Mouse (Mus musculus) midbrain, postnatal 0 days (tissue): ENCODE results near the gene Dok5. TPM values are rescaled to one million over a fixed set of nuclear protein-coding genes. Genes with fewer than 3 reads are reported as not detected.

Experiments used
- ATAC-seq: fragments of 200-750 bp; cut with Nextera tagmentation; 2 replicates; pipeline ENCODE4 v1.8.0; 2017; ENCODE audit warnings: moderate number of reproducible peaks, mild to moderate bottlenecking, moderate TSS enrichment, moderate library complexity; ENCODE audit not compliant: low FRiP score
- DNase-seq: peaks from one replicate; pipeline ENCODE4 v3.0.0-alpha.2; 2015; ENCODE audit warnings: low spot score
- H3K27ac ChIP-seq: fragments of 300-500 bp; sonication (generic); 2 replicates; pipeline ENCODE4 v1.5.1; 2014; ENCODE audit warnings: low read depth, mild to moderate bottlenecking, low read length, mixed read lengths
- H3K27me3 ChIP-seq: fragments of 300-500 bp; sonication (generic); 2 replicates; pipeline ENCODE4 v1.6.1; 2014; ENCODE audit warnings: low read length, control low read depth, mixed read lengths; ENCODE audit not compliant: insufficient read depth
- H3K36me3 ChIP-seq: fragments of 300-500 bp; sonication (generic); 2 replicates; pipeline ENCODE4 v1.6.1; 2014; ENCODE audit warnings: low read length, control low read depth, mixed read lengths; ENCODE audit not compliant: insufficient read depth
- H3K4me1 ChIP-seq: fragments of 300-500 bp; sonication (generic); 2 replicates; pipeline ENCODE4 v1.6.1; 2014; ENCODE audit warnings: mild to moderate bottlenecking, control low read depth, antibody characterized with exemption, low read length, mixed read lengths; ENCODE audit not compliant: insufficient read depth
- H3K4me2 ChIP-seq: fragments of 300-500 bp; sonication (generic); 2 replicates; pipeline ENCODE4 v1.6.1; 2014; ENCODE audit warnings: low read depth, mild to moderate bottlenecking, low read length, mixed read lengths; ENCODE audit not compliant: poor library complexity, severe bottlenecking
- H3K4me3 ChIP-seq: fragments of 300-500 bp; sonication (generic); 2 replicates; pipeline ENCODE4 v1.5.1; 2014; ENCODE audit warnings: low read depth, mild to moderate bottlenecking, low read length, moderate library complexity
- H3K9ac ChIP-seq: fragments of 300-500 bp; sonication (generic); replicated peaks from 2 replicates; pipeline ENCODE4 v1.6.1; 2014; ENCODE audit warnings: mild to moderate bottlenecking, low read length, moderate library complexity, mixed read lengths; ENCODE audit not compliant: poor library complexity, severe bottlenecking
- H3K9me3 ChIP-seq: fragments of 300-500 bp; sonication (generic); 2 replicates; pipeline ENCODE4 v1.6.1; 2016; ENCODE audit warnings: low read length, control low read depth
- CTCF ChIP-seq: IDR thresholded peaks from 2 replicates; pipeline ENCODE4 v1.5.1; 2016; ENCODE audit warnings: antibody characterized with exemption, mild to moderate bottlenecking
- WGBS: fragments of 180-500 bp; shearing (Covaris S2); extraction: QIAGEN DNeasy Blood & Tissue Kit; methylation state at CpG from one replicate; pipeline ENCODE4 v1.1.7; 2014; 5-methylcytosine and 5-hydroxymethylcytosine counted together
- polyA plus RNA-seq: library from polyadenylated mRNA; unstranded; fragments of >200 nt; fragmentation: Nextera tagmentation; extraction: Ambion mirVana; gene quantifications from 2 replicates; pipeline ENCODE4 v1.2.1, GENCODE M21; 2015
- total RNA-seq: library from RNA; depleted of rRNA; stranded (reverse); fragments of >200 nt; gene quantifications from 2 replicates; pipeline ENCODE4 v1.2.3, GENCODE M21; 2014

Dok5 gene
- total and polyA plus RNA-seq, 2 experiments from 2014 or later, result 27.0 to 35.2 TPM

GRCm38 (mm10) chr2:170706488-170706887, 25.1 kb upstream of the Dok5 start:
- ATAC-seq, result no peak
- no peaks in the 10 kb centered on the region for H3K36me3 ChIP-seq
- H3K27me3 ChIP-seq, result no peaks in the 10 kb centered on the region
- no peak overlapping the region for H3K4me3 ChIP-seq
- no peaks in the 10 kb centered on the region for H3K9me3 ChIP-seq
- TF ChIP-seq CTCF, result no peak
- H3K4me1 ChIP-seq, result no peaks in the 10 kb centered on the region
- no peak overlapping the region for H3K4me2 ChIP-seq
- WGBS, result 89% methylated on average over 4 of the region's 4 CpGs
- H3K27ac ChIP-seq, result no peak overlapping the region
- no peak for DNase-seq
- H3K9ac ChIP-seq, result no peak overlapping the region

GRCm38 (mm10) chr2:170707672-170708071, 23.9 kb upstream of the Dok5 start:
- WGBS, result 86% methylated on average over 3 of the region's 3 CpGs
- H3K4me1 ChIP-seq, result no peaks in the 10 kb centered on the region
- no peak for DNase-seq
- H3K9ac ChIP-seq, result no peak overlapping the region
- no peak overlapping the region for H3K4me3 ChIP-seq
- no peaks in the 10 kb centered on the region for H3K9me3 ChIP-seq
- H3K4me2 ChIP-seq, result no peak overlapping the region
- no peaks in the 10 kb centered on the region for H3K27me3 ChIP-seq
- no peak for ATAC-seq
- no peaks in the 10 kb centered on the region for H3K36me3 ChIP-seq
- TF ChIP-seq CTCF, result peak; percentile 49
- no peak overlapping the region for H3K27ac ChIP-seq

- H3K9me3 ChIP-seq, result no peaks in the 10 kb centered on the region
- H3K27me3 ChIP-seq, result no peaks in the 10 kb centered on the region
- no peak overlapping the region for H3K9ac ChIP-seq
- no peaks in the 10 kb centered on the region for H3K36me3 ChIP-seq
- ATAC-seq (no peak), DNase-seq (no peak)
- no peak for TF ChIP-seq CTCF
- H3K4me2 ChIP-seq, result no peak overlapping the region
- no peak overlapping the region for H3K4me3 ChIP-seq
- no peak overlapping the region for H3K27ac ChIP-seq
- 84% methylated on average over 9 of the region's 9 CpGs for WGBS
- H3K4me1 ChIP-seq, result no peaks in the 10 kb centered on the region
Observed at GRCm38 (mm10) chr2:170708901-170709300, 22.7 kb upstream of the Dok5 start.

GRCm38 (mm10) chr2:170712658-170713285, 18.8 kb upstream of the Dok5 start:
- TF ChIP-seq CTCF, result no peak
- Histone ChIP-seq H3K9ac (no peak overlapping the region), H3K4me3 (no peak overlapping the region), H3K9me3 (no peaks in the 10 kb centered on the region), H3K27me3 (no peaks in the 10 kb centered on the region), H3K27ac (no peak overlapping the region), H3K4me2 (no peak overlapping the region), H3K36me3 (no peaks in the 10 kb centered on the region), H3K4me1 (no peaks in the 10 kb centered on the region)
- 88% methylated on average over 11 of the region's 11 CpGs for WGBS
- ATAC-seq (no peak), DNase-seq (no peak)

GRCm38 (mm10) chr2:170720386-170720785, 11.2 kb upstream of the Dok5 start:
- no peak overlapping the region for H3K4me2 ChIP-seq
- no peak overlapping the region for H3K27ac ChIP-seq
- 0 out of 2 replicates have a peak, but pooled peaks cover 4% of the 10 kb centered on the region for H3K4me1 ChIP-seq
- no peaks in the 10 kb centered on the region for H3K27me3 ChIP-seq
- H3K4me3 ChIP-seq, result no peak overlapping the region
- no peak overlapping the region for H3K9ac ChIP-seq
- no peaks in the 10 kb centered on the region for H3K36me3 ChIP-seq
- TF ChIP-seq CTCF, result no peak
- DNase-seq, result peak; percentile 45
- no peak for ATAC-seq
- WGBS, result 54% methylated on average over 4 of the region's 4 CpGs
- H3K9me3 ChIP-seq, result no peaks in the 10 kb centered on the region

GRCm38 (mm10) chr2:170724136-170724535, 7.5 kb upstream of the Dok5 start:
- no peak overlapping the region for H3K27ac ChIP-seq
- H3K4me2 ChIP-seq, result no peak overlapping the region
- no peaks in the 10 kb centered on the region for H3K36me3 ChIP-seq
- H3K4me3 ChIP-seq, result no peak overlapping the region
- H3K9me3 ChIP-seq, result no peaks in the 10 kb centered on the region
- ATAC-seq (no peak), DNase-seq (no peak)
- no peak for TF ChIP-seq CTCF
- no peaks in the 10 kb centered on the region for H3K27me3 ChIP-seq
- WGBS, result 59% methylated on average over 13 of the region's 13 CpGs
- H3K9ac ChIP-seq, result no peak overlapping the region
- 0 out of 2 replicates have a peak, but pooled peaks cover 4% of the 10 kb centered on the region for H3K4me1 ChIP-seq
